Mouse (Mus musculus): ENCODE measurements around the gene Pyroxd2. TPM values are rescaled to one million over a fixed set of nuclear protein-coding genes. Genes with fewer than 3 reads are reported as not detected.

The Pyroxd2 gene
- polyA plus RNA-seq, 1 experiment from 2014 or later: 0.29 TPM

Other genes with a start within 250 kb of the Pyroxd2 start
- gene R3hcc1l, start 234.0 kb downstream of the Pyroxd2 start, polyA plus RNA-seq (2016; fragmentation: Nextera tagmentation; extraction: Ambion mirVana): 20.0 and 22.2 TPM in 2 replicates
- 0.12 and 0.31 TPM in 2 replicates for gene Loxl4, start 140.0 kb downstream of the Pyroxd2 start, polyA plus RNA-seq (2016; fragmentation: Nextera tagmentation; extraction: Ambion mirVana)
- gene Hps1, start 27.2 kb upstream of the Pyroxd2 start, polyA plus RNA-seq (2016; fragmentation: Nextera tagmentation; extraction: Ambion mirVana): 21.1 and 21.8 TPM in 2 replicates